Comparison of ENCODE assay signal across 11 mouse cellular contexts in genomic region chr10:87666020-87666718, GRCm38 (mm10).
DNase-seq lines count a peak whose midpoint lies in the region; ATAC-seq lines count a peak whose summit lies in the region.
"Had no signal": no experiment of that assay in that cellular context is flagged by ENCODE, and none has a peak within 500 bp of the region (broad histone marks: within the 10 kb centered on the region; RNA-seq: fewer than 3 reads in every experiment).

No protein-coding gene starts in this region.

- peak; percentile 73 for ATAC-seq in midbrain, embryonic 13.5 days
- ATAC-seq in midbrain, embryonic 11.5 days (ENCODE audit: low FRiP score) = no peak
- ATAC-seq in forebrain, embryonic 16.5 days = peak; percentile 94

- H3K4me3 ChIP-seq in midbrain, embryonic 13.5 days (replicated peaks) = no peak overlapping the region
- H3K4me3 ChIP-seq in midbrain, embryonic 11.5 days (ENCODE audit: low read depth, low read length) = no peak overlapping the region
- H3K4me3 ChIP-seq in forebrain, embryonic 16.5 days (replicated peaks; ENCODE audit: low read length) = no peak overlapping the region
- H3K4me3 ChIP-seq: embryonic facial prominence, embryonic 12.5 days had no signal

- no peaks in the 10 kb centered on the region for H3K9me3 ChIP-seq in midbrain, embryonic 13.5 days
- H3K9me3 ChIP-seq in midbrain, embryonic 11.5 days (ENCODE audit: control insufficient read depth, low read length) = no peaks in the 10 kb centered on the region
- H3K9me3 ChIP-seq in forebrain, embryonic 16.5 days (ENCODE audit: control insufficient read depth, low read length) = no peaks in the 10 kb centered on the region
- H3K9me3 ChIP-seq: embryonic facial prominence, embryonic 12.5 days had no signal

- H3K27me3 ChIP-seq in midbrain, embryonic 13.5 days = no peaks in the 10 kb centered on the region
- no peaks in the 10 kb centered on the region for H3K27me3 ChIP-seq in midbrain, embryonic 11.5 days (ENCODE audit: control insufficient read depth, insufficient read depth, low read length)
- H3K27me3 ChIP-seq in forebrain, embryonic 16.5 days (replicated peaks; ENCODE audit: control insufficient read depth, insufficient read depth, low read length) = no peaks in the 10 kb centered on the region
- H3K27me3 ChIP-seq: CH12.LX; embryonic facial prominence, embryonic 12.5 days had no signal

- H3K27ac ChIP-seq in midbrain, embryonic 13.5 days = peak overlapping the region; percentile 31; the same call in 1 of the 2 replicates
- H3K27ac ChIP-seq in midbrain, embryonic 11.5 days (ENCODE audit: low read depth, low read length) = no peak overlapping the region
- peak overlapping the region; percentile 80 for H3K27ac ChIP-seq in forebrain, embryonic 16.5 days (ENCODE audit: low read length)
- H3K27ac ChIP-seq: embryonic facial prominence, embryonic 12.5 days had no signal

- peaks cover 11% of the 10 kb centered on the region for H3K4me1 ChIP-seq in midbrain, embryonic 13.5 days (replicated peaks)
- H3K4me1 ChIP-seq in midbrain, embryonic 11.5 days (ENCODE audit: control insufficient read depth, insufficient read depth, low read length) = no peaks in the 10 kb centered on the region
- H3K4me1 ChIP-seq in forebrain, embryonic 16.5 days (replicated peaks; ENCODE audit: control insufficient read depth, insufficient read depth, low read length) = peaks cover 26% of the 10 kb centered on the region
- H3K4me1 ChIP-seq: embryonic facial prominence, embryonic 12.5 days had no signal

- 70% methylated on average over 9 of the region's 9 CpGs for WGBS in midbrain, embryonic 13.5 days
- 81% methylated on average over 9 of the region's 9 CpGs for WGBS in midbrain, embryonic 11.5 days
- WGBS in forebrain, embryonic 16.5 days = 27% methylated on average over 9 of the region's 9 CpGs

- no peak overlapping the region for H3K4me2 ChIP-seq in midbrain, embryonic 13.5 days (replicated peaks)
- H3K4me2 ChIP-seq in midbrain, embryonic 11.5 days = no peak overlapping the region
- H3K4me2 ChIP-seq in forebrain, embryonic 16.5 days (ENCODE audit: low read length) = 0 out of 2 replicates have a peak overlapping the region, but pooled peaks have one; percentile 21
- H3K4me2 ChIP-seq: embryonic facial prominence, embryonic 12.5 days had no signal

- no peak overlapping the region for H3K9ac ChIP-seq in midbrain, embryonic 13.5 days (replicated peaks)
- H3K9ac ChIP-seq in midbrain, embryonic 11.5 days (ENCODE audit: low read length) = no peak overlapping the region
- no peak overlapping the region for H3K9ac ChIP-seq in forebrain, embryonic 16.5 days (replicated peaks; ENCODE audit: low read depth, low read length)
- H3K9ac ChIP-seq: embryonic facial prominence, embryonic 12.5 days had no signal

- DNase-seq in heart, adult 11 months = peak; percentile 91
- no peak for DNase-seq in heart, postnatal 4 days
- no peak for DNase-seq in midbrain, embryonic 11.5 days (ENCODE audit: low spot score, missing footprints)
- peak; percentile 63 for DNase-seq in skeletal muscle tissue, adult 2 months (ENCODE audit: low read depth, low spot score)
- DNase-seq in kidney, postnatal 25 days = no peak
- DNase-seq: cerebellum, adult 11 months; kidney, adult 9 months had no signal

- no peaks in the 10 kb centered on the region for H3K36me3 ChIP-seq in midbrain, embryonic 13.5 days
- H3K36me3 ChIP-seq in midbrain, embryonic 11.5 days (ENCODE audit: control insufficient read depth, insufficient read depth, low read length) = no peaks in the 10 kb centered on the region
- no peaks in the 10 kb centered on the region for H3K36me3 ChIP-seq in forebrain, embryonic 16.5 days (ENCODE audit: control insufficient read depth, insufficient read depth)
- H3K36me3 ChIP-seq: embryonic facial prominence, embryonic 12.5 days had no signal

Comparison
In these comparisons a context has a peak if more than half of its experiments do, and no peak if none do; other contexts are left out.
1. DNase-seq: peak in heart, adult 11 months (single experiment) and skeletal muscle tissue, adult 2 months (single experiment); none in heart, postnatal 4 days (single experiment), midbrain, embryonic 11.5 days (single experiment) and kidney, postnatal 25 days (0 of 2).